6 mouse cellular contexts compared by ENCODE assay signal in genomic region chr4:23009196-23009595, GRCm38 (mm10).
DNase-seq lines count a peak whose midpoint lies in the region; ATAC-seq and TF ChIP-seq lines count a peak whose summit lies in the region.
"Not testable (repeated sequence)": the region's sequence is repeated elsewhere in the genome, so short reads cannot be mapped to it uniquely, and the experiment has no call there.

No protein-coding gene starts in this region.

- ATAC-seq in intestine, embryonic 16.5 days: peak; percentile 48; the same call in 1 of the 2 replicates

- not testable (repeated sequence) for H3K9ac ChIP-seq in intestine, embryonic 16.5 days (ENCODE audit: low read depth, low read length)

- DNase-seq in kidney, adult 11 months: peak; percentile 68
- peak; percentile 85 for DNase-seq in kidney, adult 2 months
- DNase-seq in kidney, adult 9 months: peak; percentile 83
- peak; percentile 37 to 48 for DNase-seq in kidney, postnatal 25 days
- peak; percentile 1 for DNase-seq in kidney, postnatal 4 days

- H3K9me3 ChIP-seq in intestine, embryonic 16.5 days (ENCODE audit: control insufficient read depth, low read length): not testable (repeated sequence)

- H3K27ac ChIP-seq in intestine, embryonic 16.5 days (ENCODE audit: low read length); kidney, adult 2 months (ENCODE audit: insufficient read depth, low read depth, low read length): not testable (repeated sequence)

- not testable (repeated sequence) for H3K27me3 ChIP-seq in intestine, embryonic 16.5 days (replicated peaks; ENCODE audit: control insufficient read depth, insufficient read depth, low read length); kidney, adult 2 months (replicated peaks; ENCODE audit: control insufficient read depth, insufficient read depth, low read length)

- H3K36me3 ChIP-seq in intestine, embryonic 16.5 days (ENCODE audit: control insufficient read depth, insufficient read depth, low read length); kidney, adult 2 months (ENCODE audit: control insufficient read depth, insufficient read depth, low read length): not testable (repeated sequence)

- not testable (repeated sequence) for H3K4me2 ChIP-seq in intestine, embryonic 16.5 days (ENCODE audit: low read depth, low read length)

- not testable (repeated sequence) for H3K4me3 ChIP-seq in intestine, embryonic 16.5 days (ENCODE audit: low read length); kidney, adult 2 months (ENCODE audit: insufficient read depth, low read depth, low read length)

- WGBS in intestine, embryonic 16.5 days: 42% methylated on average over 3 of the region's 3 CpGs
- 41% methylated on average over 3 of the region's 3 CpGs for WGBS in kidney, adult 2 months

- TF ChIP-seq POLR2A in kidney, adult 2 months (IDR thresholded peaks at IDR 0.05; ENCODE audit: low read depth, low read length): not testable (repeated sequence)

- H3K4me1 ChIP-seq in intestine, embryonic 16.5 days (ENCODE audit: control insufficient read depth, insufficient read depth, low read length); kidney, adult 2 months (ENCODE audit: control insufficient read depth, insufficient read depth, low read length): not testable (repeated sequence)

- not testable (repeated sequence) for TF ChIP-seq CTCF in kidney, adult 2 months (conservative IDR thresholded peaks at IDR 0.05; ENCODE audit: insufficient read depth, insufficient read length, low read depth, low read length)

Comparison
In these comparisons a context has a peak if more than half of its experiments do, and no peak if none do; other contexts are left out.
1. DNase-seq: peak in every context shown above with its lines; median percentile 85 in kidney, adult 2 months; 83 in kidney, adult 9 months; 68 in kidney, adult 11 months; 42 in kidney, postnatal 25 days; 1 in kidney, postnatal 4 days.